In the genomic region with DNA sequence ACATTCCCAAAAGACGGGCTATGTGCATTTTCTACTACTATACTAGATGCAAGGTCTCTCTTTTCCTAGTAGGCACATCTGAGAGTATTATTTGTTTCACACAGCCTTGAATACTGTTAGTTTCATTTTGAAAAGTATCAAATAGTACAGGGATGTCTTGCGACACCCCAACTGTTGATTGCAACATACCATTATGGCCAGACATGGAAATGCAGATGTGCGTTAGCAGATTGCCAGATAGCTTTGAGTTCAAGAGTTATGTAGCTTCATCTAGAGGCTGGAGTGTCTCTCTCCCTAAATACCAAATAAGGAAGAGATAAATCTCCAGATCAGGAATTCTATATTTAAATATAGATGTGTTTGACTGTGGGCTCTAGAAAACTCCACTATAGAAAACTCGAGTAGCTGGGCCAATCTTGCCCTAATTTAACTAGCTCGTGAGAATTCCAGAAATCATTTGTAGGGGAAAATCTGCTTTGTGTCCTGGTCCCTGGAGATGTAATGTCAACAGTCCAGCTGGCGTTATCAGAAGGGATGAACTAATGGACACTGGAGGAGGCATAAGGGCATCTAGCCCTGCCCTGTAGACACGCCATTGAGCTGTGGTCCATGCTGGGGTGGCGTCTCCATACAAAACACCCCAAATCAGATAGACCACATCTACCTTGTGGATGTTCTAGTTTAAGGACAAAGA, we compare ENCODE assay signal across 16 mouse cellular contexts.
DNase-seq lines count a peak whose midpoint lies in the region; TF ChIP-seq lines count a peak whose summit lies in the region.
"Had no signal": no experiment of that assay in that cellular context is flagged by ENCODE, and none has a peak within 500 bp of the region (broad histone marks: within the 10 kb centered on the region; RNA-seq: fewer than 3 reads in every experiment).

No protein-coding gene starts in this region.

- H3K4me3 ChIP-seq in gastrocnemius, adult 2 months, result no peak overlapping the region
- H3K4me3 ChIP-seq: embryonic facial prominence, embryonic 10.5 days; heart, embryonic 13.5 days; limb, embryonic 12.5 days; midbrain, embryonic 13.5 days had no signal

- TF ChIP-seq CTCF in gastrocnemius, adult 2 months (IDR thresholded peaks at IDR 0.05), result no peak

- intact Hi-C loops in gastrocnemius, adult 2 months (cut with DNase I), result no loop called here
- intact Hi-C loops in left cerebral cortex, postnatal 14 days (cut with DNase I), result no loop called here

- peak overlapping the region; percentile 28 for H3K27ac ChIP-seq in gastrocnemius, adult 2 months
- H3K27ac ChIP-seq: embryonic facial prominence, embryonic 10.5 days; heart, embryonic 13.5 days; hindbrain, embryonic 14.5 days; limb, embryonic 12.5 days; midbrain, embryonic 13.5 days had no signal

- peak; percentile 36 for DNase-seq in gastrocnemius, adult 2 months
- no peak for DNase-seq in gastrocnemius, postnatal 10 days
- DNase-seq in urinary bladder, postnatal 14 days (ENCODE audit: low spot score), result peak; percentile 24
- no peak for DNase-seq in urinary bladder, postnatal 4 days (ENCODE audit: low spot score in 2 of 2)
- DNase-seq in lung, postnatal 14 days, result peak; percentile 25
- DNase-seq in left cerebral cortex, postnatal 14 days (ENCODE audit: low spot score in 2 of 2), result no peak
- no peak for DNase-seq in cerebellum, adult 9-11 months
- DNase-seq in retina, embryonic 14.5 days (ENCODE audit: low spot score), result no peak
- DNase-seq: cerebellum, postnatal 14 days; kidney, adult 18-20 months; liver, postnatal 0 days had no signal

Comparison
In these comparisons a context has a peak if more than half of its experiments do, and no peak if none do; other contexts are left out.
1. DNase-seq: peak in gastrocnemius, adult 2 months (single experiment), urinary bladder, postnatal 14 days (single experiment) and lung, postnatal 14 days (single experiment); none in gastrocnemius, postnatal 10 days (single experiment), urinary bladder, postnatal 4 days (0 of 2), left cerebral cortex, postnatal 14 days (0 of 2), cerebellum, adult 9-11 months (single experiment) and retina, embryonic 14.5 days (single experiment).